Mouse (Mus musculus) lung, adult 2 months (tissue): ENCODE measurements around the gene Lad1. TPM values are rescaled to one million over a fixed set of nuclear protein-coding genes. Genes with fewer than 3 reads are reported as not detected.
A peak's percentile ranks its signal among the peaks of the same experiment; 100 is the strongest.

Source experiments
- DNase-seq: peaks from one replicate; pipeline ENCODE4 v3.0.0; 2022
- H3K4me1 ChIP-seq: fragments of 200-500 bp; 2 replicates; pipeline ENCODE4 v1.6.1; 2011; ENCODE audit warnings: low read length; ENCODE audit not compliant: control insufficient read depth, insufficient read depth
- H3K4me3 ChIP-seq: fragments of 200-500 bp; replicated peaks from 2 replicates; pipeline ENCODE3; 2011; ENCODE audit warnings: low read depth, mild to moderate bottlenecking, control low read depth, low read length; ENCODE audit errors: extremely low read depth
- CTCF ChIP-seq: fragments of 200-500 bp; IDR thresholded peaks from 2 replicates; pipeline ENCODE4 v1.5.1; 2011; ENCODE audit warnings: mild to moderate bottlenecking, low read length, control low read depth; ENCODE audit not compliant: insufficient read depth
- POLR2A ChIP-seq: fragments of 200-500 bp; IDR thresholded peaks from 2 replicates; pipeline ENCODE4 v1.6.1; 2011; ENCODE audit warnings: low read depth, mild to moderate bottlenecking, control low read depth, low read length, borderline replicate concordance; ENCODE audit errors: extremely low read depth
- WGBS: fragments of 180-500 bp; shearing (Covaris S2); methylation state at CpG from one replicate; pipeline ENCODE4 v1.1.7; 2018; 5-methylcytosine and 5-hydroxymethylcytosine counted together
- polyA plus RNA-seq: library from polyadenylated mRNA; depleted of rRNA; stranded (reverse); fragments of >200 nt; gene quantifications from 2 replicates; pipeline ENCODE4 v1.2.3, GENCODE M21; 2012

Gene Lad1
- polyA plus RNA-seq, 1 experiment, result 43.2 TPM

DNA sequence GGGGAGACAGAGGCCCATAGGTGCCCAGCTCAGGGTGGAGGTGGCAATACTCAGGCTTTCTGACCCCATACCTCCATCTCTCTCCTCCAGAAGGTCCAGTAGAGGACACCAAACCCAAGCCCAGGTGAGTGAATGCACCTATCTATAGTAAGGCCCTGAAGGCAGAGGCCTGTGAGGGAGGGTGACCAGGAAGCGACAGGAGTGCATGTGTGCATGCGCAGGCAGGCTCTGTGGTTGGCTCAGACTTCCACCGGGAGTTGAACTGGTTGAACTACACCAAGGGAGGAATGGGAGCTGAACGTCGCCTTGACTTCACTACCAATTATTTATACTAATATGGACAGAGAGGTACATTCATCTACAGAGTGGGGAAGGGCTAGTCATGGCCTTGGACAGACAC lies 28.2 kb downstream of the Lad1 start:
- TF ChIP-seq CTCF (no peak), POLR2A (no peak)
- no peak overlapping the region for H3K4me3 ChIP-seq
- DNase-seq, result no peak
- no peaks in the 10 kb centered on the region; the same call in 1 of the 2 replicates for H3K4me1 ChIP-seq
- 89% methylated on average over 5 of the region's 5 CpGs for WGBS

DNA sequence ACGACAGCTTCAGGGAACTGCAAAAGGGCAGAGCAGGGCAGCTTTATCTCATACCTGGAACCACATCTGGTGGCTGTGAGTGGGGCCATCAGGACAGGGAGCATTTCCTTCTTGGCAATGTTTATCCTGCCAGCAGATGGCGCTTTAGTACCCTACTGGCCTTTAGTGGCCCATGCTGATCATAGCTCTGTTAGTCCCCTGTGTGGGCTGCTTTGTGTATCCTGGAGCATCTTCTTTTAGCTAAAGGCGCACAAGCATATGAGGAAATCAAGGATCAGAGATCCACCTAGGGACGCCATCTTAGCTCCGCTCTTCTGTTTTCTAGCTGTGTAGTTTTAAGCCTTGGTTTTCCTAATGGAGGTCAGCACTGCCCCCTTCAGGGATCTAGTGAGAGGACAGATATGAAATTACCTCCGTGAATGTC lies 28.8 kb downstream of the Lad1 start:
- peak; percentile 29 for DNase-seq
- WGBS, result 40% methylated on average over 6 of the region's 6 CpGs
- H3K4me1 ChIP-seq, result no peaks in the 10 kb centered on the region; the same call in 1 of the 2 replicates
- no peak overlapping the region for H3K4me3 ChIP-seq
- no peak for TF ChIP-seq POLR2A
- peak; percentile 69 for TF ChIP-seq CTCF

DNA sequence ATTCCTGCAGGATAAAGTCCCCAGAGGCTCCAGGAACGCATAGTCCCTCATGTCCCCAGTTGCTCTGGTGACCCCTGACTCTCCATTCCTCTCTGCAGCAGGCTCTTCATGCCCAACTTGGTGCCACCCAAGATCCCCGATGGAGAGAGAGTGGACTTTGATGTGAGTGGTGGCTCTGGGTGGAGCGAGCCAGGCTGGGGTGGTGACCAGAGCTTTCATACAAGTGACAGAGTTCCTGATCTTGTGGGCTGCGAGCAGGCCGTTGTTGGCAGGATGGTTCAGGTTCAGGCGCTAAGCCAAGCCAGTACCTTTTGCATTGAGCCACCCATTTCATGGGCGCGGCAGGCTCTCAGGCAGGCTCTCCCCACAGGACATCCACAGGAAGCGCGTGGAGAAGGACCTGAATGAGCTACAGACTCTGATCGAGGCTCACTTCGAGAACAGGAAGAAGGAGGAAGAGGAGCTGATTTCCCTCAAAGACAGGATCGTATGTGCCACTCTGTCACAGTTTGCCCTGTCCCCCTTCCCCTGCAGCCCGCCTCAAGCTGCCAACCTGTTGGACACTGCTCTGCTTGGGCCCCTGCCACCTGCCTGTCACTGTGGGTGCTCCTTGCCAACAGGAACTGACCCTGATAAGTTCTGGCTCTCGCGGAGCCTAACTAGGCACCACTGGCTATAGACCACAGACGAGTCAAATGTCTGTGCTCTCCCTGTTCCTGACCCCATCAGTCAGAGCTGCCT lies 29.4 kb downstream of the Lad1 start:
- TF ChIP-seq CTCF (no peak), POLR2A (no peak)
- WGBS, result 48% methylated on average over 17 of the region's 17 CpGs
- no peak for DNase-seq
- Histone ChIP-seq H3K4me3 (no peak overlapping the region), H3K4me1 (no peaks in the 10 kb centered on the region; the same call in 1 of the 2 replicates)

GRCm38 (mm10) chr1:135850722-135851512 lies 32.5 kb downstream of the Lad1 start:
- no peak for DNase-seq
- 70% methylated on average over 12 of the region's 12 CpGs for WGBS
- Histone ChIP-seq H3K4me3 (no peak overlapping the region), H3K4me1 (no peaks in the 10 kb centered on the region)
- TF ChIP-seq POLR2A (no peak), CTCF (peak; percentile 56)

DNA sequence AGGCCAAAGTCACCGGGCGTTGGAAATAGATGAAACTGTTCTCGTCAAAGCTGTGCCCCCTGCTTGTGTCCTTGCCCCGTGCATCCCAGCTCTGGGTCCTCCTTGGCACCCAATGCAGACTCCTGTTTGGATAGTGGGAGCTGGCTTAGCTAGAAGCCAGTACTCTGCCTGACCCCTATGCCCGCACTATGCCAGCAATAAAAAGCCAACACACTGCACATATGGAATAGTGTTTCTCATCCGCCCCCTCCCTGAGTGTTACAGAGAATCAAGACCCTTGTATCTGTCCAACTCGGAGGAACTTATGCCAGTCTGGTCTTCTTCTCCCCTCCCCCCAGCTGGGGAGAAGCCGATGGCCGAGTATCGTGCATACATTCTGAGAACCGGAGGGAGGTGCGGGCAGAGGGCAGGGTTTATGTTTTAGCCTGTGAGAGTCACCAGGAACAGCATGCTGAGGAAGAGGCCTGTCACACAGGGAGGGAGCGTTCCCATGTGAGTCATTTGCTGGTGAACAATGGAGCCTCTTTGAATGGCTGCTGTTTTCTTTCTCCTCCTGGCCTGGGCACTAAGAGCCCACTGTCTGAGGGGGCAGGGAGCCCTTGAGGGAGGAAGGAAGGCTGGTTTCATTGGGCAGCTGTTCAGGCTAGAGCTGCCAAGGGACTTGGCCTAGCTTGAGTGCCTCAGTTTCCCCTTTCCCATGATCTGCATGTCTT lies 33.8 kb downstream of the Lad1 start:
- Histone ChIP-seq H3K4me3 (no peak overlapping the region), H3K4me1 (no peaks in the 10 kb centered on the region)
- DNase-seq, result no peak
- TF ChIP-seq CTCF (no peak), POLR2A (no peak)
- WGBS, result 57% methylated on average over 13 of the region's 13 CpGs

- DNase-seq, result no peak
- H3K4me1 ChIP-seq, result no peaks in the 10 kb centered on the region
- TF ChIP-seq POLR2A (no peak), CTCF (no peak)
- H3K4me3 ChIP-seq, result no peak overlapping the region
- WGBS, result 94% methylated on average over 4 of the region's 4 CpGs
Observed at GRCm38 (mm10) chr1:135853200-135853599, 34.8 kb downstream of the Lad1 start.

- 89% methylated on average over 6 of the region's 6 CpGs for WGBS
- TF ChIP-seq CTCF (no peak), POLR2A (no peak)
- Histone ChIP-seq H3K4me1 (no peaks in the 10 kb centered on the region), H3K4me3 (no peak overlapping the region)
- DNase-seq, result no peak
Observed at GRCm38 (mm10) chr1:135854591-135855343, 36.4 kb downstream of the Lad1 start.

GRCm38 (mm10) chr1:135855344-135855687 lies 36.9 kb downstream of the Lad1 start:
- no peak overlapping the region for H3K4me3 ChIP-seq
- 89% methylated on average over 1 of the region's 1 CpGs for WGBS
- TF ChIP-seq CTCF (no peak), POLR2A (no peak)
- no peak for DNase-seq
- H3K4me1 ChIP-seq, result no peaks in the 10 kb centered on the region

DNA sequence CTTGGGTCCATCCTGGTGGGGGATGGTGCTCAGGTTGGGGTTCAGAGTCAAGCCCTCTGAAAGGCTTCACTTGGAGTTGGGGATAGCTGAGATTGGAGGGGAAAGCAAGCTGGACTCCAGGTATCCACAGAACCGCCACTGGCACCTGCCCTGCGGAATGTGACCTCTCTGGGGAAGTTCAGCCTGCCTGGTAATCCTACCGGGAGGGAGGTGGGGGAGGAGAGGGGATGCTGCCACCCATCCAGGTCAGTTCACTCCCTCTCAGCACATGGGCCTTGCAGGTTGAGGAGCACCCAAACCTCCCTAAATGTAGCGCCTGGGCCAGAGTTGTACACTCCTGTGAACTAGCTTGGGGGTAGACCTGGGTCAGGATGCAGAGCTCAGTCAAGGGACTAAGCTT lies 37.7 kb downstream of the Lad1 start:
- DNase-seq, result no peak
- H3K4me1 ChIP-seq, result no peaks in the 10 kb centered on the region
- 76% methylated on average over 4 of the region's 4 CpGs for WGBS
- TF ChIP-seq CTCF (no peak), POLR2A (no peak)
- no peak overlapping the region for H3K4me3 ChIP-seq
